Mouse (Mus musculus): Measurements from ENCODE around the gene Olfr317. TPM values are rescaled to one million over a fixed set of nuclear protein-coding genes. Genes with fewer than 3 reads are reported as not detected.
"Not testable (repeated sequence)": the region's sequence is repeated elsewhere in the genome, so short reads cannot be mapped to it uniquely, and the experiment has no call there.

The Olfr317 gene
- polyA plus RNA-seq, 1 experiment = not detected

- H3K4me1 ChIP-seq (ENCODE audit: control insufficient read depth, insufficient read depth, low read length) = no peaks in the 10 kb centered on the region
- TF ChIP-seq POLR2A (IDR thresholded peaks at IDR 0.05; ENCODE audit: borderline replicate concordance, extremely low read depth, low read depth, low read length) (no peak), CTCF (IDR thresholded peaks at IDR 0.05; ENCODE audit: insufficient read depth, low read length) (no peak)
- H3K4me3 ChIP-seq (replicated peaks; ENCODE audit: extremely low read depth, low read depth, low read length) = no peak within 1 kb of the TSS
- DNase-seq = no peak
Measured at GRCm38 (mm10) chr11:58723914-58724313, 15.1 kb downstream of the Olfr317 start, which contains the start of gene Olfr318. TSS of gene Olfr318 (minus strand) at chr11:58724014.

GRCm38 (mm10) chr11:58719701-58720100 is 19.3 kb downstream of the Olfr317 start:
- no peak for DNase-seq
- 77% methylated on average over 4 of the region's 4 CpGs for whole genome bisulfite sequencing
- Histone ChIP-seq H3K4me1 (ENCODE audit: control insufficient read depth, insufficient read depth, low read length) (no peaks in the 10 kb centered on the region), H3K4me3 (replicated peaks; ENCODE audit: extremely low read depth, low read depth, low read length) (no peak overlapping the region)
- TF ChIP-seq POLR2A (IDR thresholded peaks at IDR 0.05; ENCODE audit: borderline replicate concordance, extremely low read depth, low read depth, low read length) = no peak
- no peak for TF ChIP-seq CTCF (IDR thresholded peaks at IDR 0.05; ENCODE audit: insufficient read depth, low read length)

DNA sequence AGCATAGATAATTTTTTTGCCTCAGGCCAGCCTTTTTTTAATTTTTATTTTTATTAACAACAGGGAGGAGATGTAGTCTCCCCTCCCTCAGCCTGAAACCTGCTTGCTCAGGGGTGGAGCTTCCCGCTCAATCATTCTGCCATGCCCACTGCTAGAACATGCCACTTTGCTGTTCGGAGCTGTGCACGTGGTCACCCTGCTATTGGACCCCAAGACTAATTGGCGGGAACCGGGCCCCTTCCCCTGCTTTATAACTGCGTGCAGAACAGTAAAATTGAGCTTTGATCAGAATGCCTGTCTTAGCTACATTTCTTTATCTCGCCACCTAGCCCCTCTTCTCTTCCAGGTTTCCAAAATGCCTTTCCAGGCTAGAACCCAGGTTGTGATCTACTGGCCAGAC is 21.3 kb downstream of the Olfr317 start:
- not testable (repeated sequence) for H3K4me1 ChIP-seq (ENCODE audit: control insufficient read depth, insufficient read depth, low read length); DNase-seq; H3K4me3 ChIP-seq (replicated peaks; ENCODE audit: extremely low read depth, low read depth, low read length)
- WGBS = 82% methylated on average over 7 of the region's 7 CpGs

GRCm38 (mm10) chr11:58709086-58709485 is 29.9 kb downstream of the Olfr317 start:
- 85% methylated on average over 11 of the region's 11 CpGs for WGBS
- no peak for TF ChIP-seq CTCF (IDR thresholded peaks at IDR 0.05; ENCODE audit: insufficient read depth, low read length)
- TF ChIP-seq POLR2A (IDR thresholded peaks at IDR 0.05; ENCODE audit: borderline replicate concordance, extremely low read depth, low read depth, low read length) = no peak
- Histone ChIP-seq H3K4me3 (replicated peaks; ENCODE audit: extremely low read depth, low read depth, low read length) (no peak overlapping the region), H3K4me1 (ENCODE audit: control insufficient read depth, insufficient read depth, low read length) (no peaks in the 10 kb centered on the region)
- no peak for DNase-seq

- TF ChIP-seq CTCF (IDR thresholded peaks at IDR 0.05; ENCODE audit: insufficient read depth, low read length) = no peak
- no peak for TF ChIP-seq POLR2A (IDR thresholded peaks at IDR 0.05; ENCODE audit: borderline replicate concordance, extremely low read depth, low read depth, low read length)
Measured at GRCm38 (mm10) chr11:58698862-58699261, 40.1 kb downstream of the Olfr317 start, which contains the start of gene Olfr319. TSS of gene Olfr319 (plus strand) at chr11:58699162.

More at GRCm38 (mm10) chr11:58698862-58699261, 40.1 kb downstream of the Olfr317 start, which contains the start of gene Olfr319:
- H3K4me1 ChIP-seq (ENCODE audit: control insufficient read depth, insufficient read depth, low read length) = no peaks in the 10 kb centered on the region
- H3K4me3 ChIP-seq (replicated peaks; ENCODE audit: extremely low read depth, low read depth, low read length) = no peak within 1 kb of the TSS
- DNase-seq = no peak
- 80% methylated on average over 3 of the region's 3 CpGs for WGBS

Other genes with a start within 250 kb of the Olfr317 start
- not detected in 2 replicates for gene Olfr332, start 246.7 kb downstream of the Olfr317 start, polyA plus RNA-seq (2012; rRNA removed)
- gene Olfr331, start 236.6 kb downstream of the Olfr317 start, polyA plus RNA-seq (2012; rRNA removed) = not detected in 2 replicates
- gene Olfr330, start 204.4 kb downstream of the Olfr317 start, polyA plus RNA-seq (2012; rRNA removed) = not detected in 2 replicates
- 0.08 TPM in 1 of 2 replicates, not detected in the other for gene Olfr329-ps, start 192.8 kb downstream of the Olfr317 start, polyA plus RNA-seq (2012; rRNA removed)
- gene Olfr328, start 183.6 kb downstream of the Olfr317 start, polyA plus RNA-seq (2012; rRNA removed) = not detected in 2 replicates
- gene Olfr224, start 168.7 kb downstream of the Olfr317 start, polyA plus RNA-seq (2012; rRNA removed) = 0.07 TPM in 1 of 2 replicates, not detected in the other
- not detected in 2 replicates for gene Olfr325, start 161.5 kb downstream of the Olfr317 start, polyA plus RNA-seq (2012; rRNA removed)
- gene Olfr324, start 144.1 kb downstream of the Olfr317 start, polyA plus RNA-seq (2012; rRNA removed) = not detected in 2 replicates
- not detected in 2 replicates for gene 2210407C18Rik, start 123.1 kb downstream of the Olfr317 start, polyA plus RNA-seq (2012; rRNA removed)
- gene Olfr323, start 108.7 kb downstream of the Olfr317 start, polyA plus RNA-seq (2012; rRNA removed) = not detected in 2 replicates
- 0.08 TPM in 1 of 2 replicates, not detected in the other for gene Trim58, start 98.7 kb downstream of the Olfr317 start, polyA plus RNA-seq (2012; rRNA removed)
- gene Olfr322, start 80.4 kb downstream of the Olfr317 start, polyA plus RNA-seq (2012; rRNA removed) = not detected in 2 replicates
- not detected in 2 replicates for gene Olfr320, start 58.1 kb downstream of the Olfr317 start, polyA plus RNA-seq (2012; rRNA removed)
- not detected in 2 replicates for gene Olfr319, start 40.0 kb downstream of the Olfr317 start, polyA plus RNA-seq (2012; rRNA removed)
- not detected in 2 replicates for gene Olfr318, start 15.2 kb downstream of the Olfr317 start, polyA plus RNA-seq (2012; rRNA removed)
- gene Olfr316, start 13.5 kb upstream of the Olfr317 start, polyA plus RNA-seq (2012; rRNA removed) = not detected in 2 replicates
- not detected in 2 replicates for gene Olfr315, start 34.0 kb upstream of the Olfr317 start, polyA plus RNA-seq (2012; rRNA removed)
- not detected in 2 replicates for gene Olfr314, start 43.7 kb upstream of the Olfr317 start, polyA plus RNA-seq (2012; rRNA removed)
- gene Fam183b, start 62.7 kb upstream of the Olfr317 start, polyA plus RNA-seq (2012; rRNA removed) = 10.7 and 18.1 TPM in 2 replicates
- not detected in 2 replicates for gene Olfr313, start 75.8 kb upstream of the Olfr317 start, polyA plus RNA-seq (2012; rRNA removed)
- gene Olfr312, start 90.0 kb upstream of the Olfr317 start, polyA plus RNA-seq (2012; rRNA removed) = not detected in 2 replicates
- not detected in 2 replicates for gene Olfr311, start 100.0 kb upstream of the Olfr317 start, polyA plus RNA-seq (2012; rRNA removed)
- 2.8 and 4.0 TPM in 2 replicates for gene Gm12258, start 107.9 kb upstream of the Olfr317 start, polyA plus RNA-seq (2012; rRNA removed)
- 2.0 and 3.9 TPM in 2 replicates for gene 2810021J22Rik, start 128.0 kb upstream of the Olfr317 start, polyA plus RNA-seq (2012; rRNA removed)
- 1.2 and 1.4 TPM in 2 replicates for gene Zfp39, start 165.0 kb upstream of the Olfr317 start, polyA plus RNA-seq (2012; rRNA removed)
- 0.04 TPM in 1 of 2 replicates, not detected in the other for gene Btnl10, start 178.7 kb upstream of the Olfr317 start, polyA plus RNA-seq (2012; rRNA removed)
- gene Rnf187, start 199.7 kb upstream of the Olfr317 start, polyA plus RNA-seq (2012; rRNA removed) = 190 and 269 TPM in 2 replicates
- gene Hist3h2ba, start 209.7 kb upstream of the Olfr317 start, polyA plus RNA-seq (2012; rRNA removed) = 0.62 and 2.4 TPM in 2 replicates
- gene Hist3h2a, start 215.5 kb upstream of the Olfr317 start, polyA plus RNA-seq (2012; rRNA removed) = 19.7 and 25.5 TPM in 2 replicates
- 0.97 and 1.1 TPM in 2 replicates for gene Trim17, start 215.5 kb upstream of the Olfr317 start, polyA plus RNA-seq (2012; rRNA removed)
- gene Trim11, start 238.9 kb upstream of the Olfr317 start, polyA plus RNA-seq (2012; rRNA removed) = 31.4 and 38.3 TPM in 2 replicates

All from lung, adult 2 months (tissue).